Mouse (Mus musculus) brain, embryonic 14.5 days (tissue): ENCODE results near the gene Uqcr11. TPM values are rescaled to one million over a fixed set of nuclear protein-coding genes. Genes with fewer than 3 reads are reported as not detected.
A peak's percentile ranks its signal among the peaks of the same experiment; 100 is the strongest.

ENCODE experiments used
- DNase-seq: peaks from one replicate; pipeline ENCODE4 v3.0.0-alpha.2; 2011; ENCODE audit warnings: low read depth
- CTCF ChIP-seq: fragments of 200-500 bp; IDR thresholded peaks from 2 replicates; pipeline ENCODE4 v1.5.1; 2012; ENCODE audit warnings: inconsistent platforms, mild to moderate bottlenecking, moderate library complexity, borderline replicate concordance; ENCODE audit not compliant: insufficient read depth, insufficient read length; ENCODE audit errors: extremely low read depth
- POLR2A ChIP-seq: fragments of 200-500 bp; IDR thresholded peaks from 2 replicates; pipeline ENCODE4 v1.6.1; 2012; ENCODE audit warnings: mild to moderate bottlenecking, inconsistent platforms, borderline replicate concordance; ENCODE audit not compliant: poor library complexity, insufficient read depth, insufficient read length, severe bottlenecking; ENCODE audit errors: extremely low read depth
- polyA plus RNA-seq: library from polyadenylated mRNA; depleted of rRNA; stranded (reverse); fragments of >200 nt; gene quantifications from 2 replicates; pipeline ENCODE4 v1.2.3, GENCODE M21; 2012

The Uqcr11 gene
- polyA plus RNA-seq, 1 experiment = 597 TPM

DNA sequence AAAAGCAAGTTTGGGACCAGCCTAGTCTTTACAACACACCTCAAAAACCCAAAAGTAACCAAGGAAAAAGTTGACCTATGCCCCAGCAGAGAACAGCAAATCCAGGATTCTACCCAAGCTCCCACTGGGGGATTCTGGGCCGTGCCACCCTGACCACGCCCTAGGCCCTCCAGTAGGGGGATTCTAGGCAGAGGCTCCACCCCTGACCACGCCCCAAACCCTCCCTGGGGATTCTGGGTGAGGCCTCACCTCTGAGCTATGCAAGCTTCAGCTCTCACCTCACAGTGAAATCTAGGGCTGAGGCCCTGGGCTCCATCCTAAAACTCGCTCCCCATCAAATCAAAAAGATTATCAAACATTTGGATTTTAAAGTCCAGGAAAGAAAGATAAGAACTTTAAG is 16.9 kb upstream of the Uqcr11 start:
- no peak for TF ChIP-seq CTCF
- no peak for TF ChIP-seq POLR2A
- no peak for DNase-seq

DNA sequence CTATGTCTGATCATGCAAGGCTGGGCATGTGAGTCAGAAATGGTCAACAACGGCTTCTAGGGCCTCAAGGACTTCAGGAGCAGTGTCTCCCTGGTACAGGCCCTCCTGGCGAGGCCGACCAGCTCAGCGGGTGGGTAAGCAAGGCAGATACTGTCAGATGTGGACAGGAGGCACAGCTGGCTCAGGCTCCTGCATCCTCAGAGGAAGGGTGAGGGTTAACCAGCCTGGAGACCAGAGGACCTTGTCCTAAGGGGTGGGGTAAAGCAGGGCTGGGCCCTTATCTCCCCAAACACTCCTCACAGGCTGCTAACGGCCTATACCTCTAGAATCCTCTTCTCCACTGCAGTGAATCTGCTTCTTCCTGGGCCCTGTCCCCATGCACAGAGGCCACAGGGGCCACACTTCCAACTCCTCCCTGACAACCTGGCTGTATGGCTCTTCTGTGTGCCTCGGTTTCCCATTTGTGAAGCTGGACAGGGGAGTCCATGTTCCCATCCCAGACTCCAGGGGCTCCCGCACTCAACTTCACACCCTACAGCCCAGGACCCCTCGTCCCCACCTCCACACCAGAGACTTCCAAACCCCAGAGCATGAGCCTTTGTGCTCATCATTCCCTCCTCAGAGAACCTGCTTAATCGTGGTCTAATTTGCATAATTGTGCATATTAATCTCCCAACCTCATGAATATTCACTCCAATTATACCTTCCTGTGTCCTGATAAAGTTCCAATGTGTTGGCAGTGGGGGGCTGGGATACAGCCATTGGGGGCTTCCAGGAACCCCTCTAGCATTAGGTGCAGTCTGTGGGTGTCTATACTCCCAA is 15.2 kb upstream of the Uqcr11 start:
- no peak for TF ChIP-seq POLR2A
- peak; percentile 58 for DNase-seq

DNA sequence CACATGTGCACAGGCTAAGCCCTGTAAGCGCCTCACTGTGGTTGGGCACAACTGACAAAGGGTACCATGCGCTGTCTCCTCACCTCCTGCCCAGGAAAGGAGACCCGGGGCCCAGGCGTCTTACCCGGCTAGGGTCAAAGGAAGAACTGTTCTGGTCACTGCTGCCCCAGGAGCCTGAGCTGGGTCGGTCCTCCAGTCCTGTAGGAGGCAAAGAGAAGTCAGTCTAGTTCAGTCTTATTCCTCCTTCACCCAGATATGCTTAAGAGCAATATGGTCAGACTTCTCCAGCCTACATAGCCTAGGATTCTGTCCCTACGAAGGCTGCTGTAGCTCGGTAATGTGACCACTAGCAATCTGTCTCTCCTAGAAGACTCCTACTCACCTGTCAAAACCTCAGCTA is 14.6 kb upstream of the Uqcr11 start:
- no peak for DNase-seq

DNA sequence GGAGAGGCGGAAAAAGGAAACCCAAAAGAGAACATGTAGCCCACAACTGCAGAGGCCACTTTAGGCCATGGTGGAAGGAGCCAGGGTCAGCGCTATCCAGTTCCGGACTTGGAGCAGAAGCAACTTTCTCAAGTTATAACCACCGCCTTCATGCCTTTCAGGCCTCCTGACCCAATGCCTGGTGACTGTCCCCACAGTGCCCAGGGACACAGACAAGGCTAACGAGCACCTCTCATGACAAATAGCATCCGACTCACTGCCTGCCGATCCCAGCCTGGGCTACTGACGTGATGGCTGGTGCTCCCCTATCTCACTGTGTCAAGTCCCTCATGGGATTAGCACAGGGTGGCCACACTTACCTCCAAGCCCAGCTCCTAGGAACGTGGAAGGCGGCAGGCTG is 14.1 kb upstream of the Uqcr11 start:
- no peak for DNase-seq
- no peak for TF ChIP-seq POLR2A
- TF ChIP-seq CTCF = no peak

More for the DNA sequence above, 14.6 kb upstream of the Uqcr11 start:
- TF ChIP-seq CTCF (no peak), POLR2A (no peak)

DNA sequence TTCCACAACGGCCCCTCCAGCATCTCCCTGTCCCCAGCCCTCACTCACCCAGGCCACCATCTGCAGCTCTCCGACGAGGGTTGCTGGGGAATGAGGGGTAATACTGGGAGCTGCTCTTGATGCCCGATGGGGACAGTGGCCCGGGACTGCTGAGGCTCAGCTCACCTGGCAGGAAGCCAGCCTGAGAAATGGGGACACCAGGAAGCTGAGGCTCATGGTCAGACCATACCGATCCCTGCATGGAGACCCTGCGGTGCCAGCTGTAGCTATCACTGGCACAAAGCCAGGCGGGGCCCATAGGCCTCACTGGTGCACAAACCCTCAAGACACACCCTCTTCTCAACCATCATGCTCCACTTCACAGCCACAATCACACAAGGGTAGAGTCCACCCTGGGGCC is 12.8 kb upstream of the Uqcr11 start:
- DNase-seq = peak; percentile 49
- TF ChIP-seq CTCF (no peak), POLR2A (no peak)

DNA sequence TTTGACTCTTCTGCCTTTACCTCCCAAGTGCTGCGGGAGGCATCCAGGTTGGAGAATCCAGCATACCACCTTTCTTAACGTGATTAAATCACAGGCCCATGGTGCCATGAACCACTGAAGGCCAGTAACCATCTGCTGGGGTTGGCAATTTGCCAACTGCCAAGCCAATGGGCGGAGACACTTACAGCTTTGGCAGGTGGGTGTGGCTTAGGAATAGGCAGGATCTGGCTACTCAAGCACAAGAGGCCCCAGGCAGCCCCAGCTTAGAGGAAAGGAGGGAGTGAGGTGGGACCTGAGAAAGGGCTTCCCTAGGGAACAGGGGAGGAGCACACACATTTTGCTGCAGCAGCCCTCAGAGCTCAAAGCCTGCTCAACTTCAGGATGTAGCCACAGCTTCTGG is 11.7 kb upstream of the Uqcr11 start:
- no peak for TF ChIP-seq CTCF
- no peak for TF ChIP-seq POLR2A
- DNase-seq = peak; percentile 92

DNA sequence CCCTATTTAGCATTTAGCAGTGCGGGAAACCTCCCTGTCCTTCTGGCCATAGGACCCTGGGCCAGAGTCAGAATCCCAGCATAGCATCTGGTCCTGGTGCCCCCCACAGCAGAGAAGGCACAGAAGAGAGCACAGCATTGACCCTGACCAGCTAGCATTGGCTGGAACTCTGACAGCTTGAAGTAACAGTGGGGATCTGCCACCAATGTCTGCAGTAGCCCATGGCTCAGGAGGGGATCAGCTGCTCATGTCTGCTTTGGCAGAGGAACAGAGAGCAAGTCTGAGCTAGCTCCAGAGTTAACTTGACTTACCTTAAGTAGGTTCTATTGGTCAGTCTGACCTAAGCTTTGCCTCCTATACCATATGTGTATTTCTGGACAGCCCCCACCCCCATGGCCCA is 11.2 kb upstream of the Uqcr11 start:
- TF ChIP-seq POLR2A (no peak), CTCF (no peak)
- peak; percentile 40 for DNase-seq

DNA sequence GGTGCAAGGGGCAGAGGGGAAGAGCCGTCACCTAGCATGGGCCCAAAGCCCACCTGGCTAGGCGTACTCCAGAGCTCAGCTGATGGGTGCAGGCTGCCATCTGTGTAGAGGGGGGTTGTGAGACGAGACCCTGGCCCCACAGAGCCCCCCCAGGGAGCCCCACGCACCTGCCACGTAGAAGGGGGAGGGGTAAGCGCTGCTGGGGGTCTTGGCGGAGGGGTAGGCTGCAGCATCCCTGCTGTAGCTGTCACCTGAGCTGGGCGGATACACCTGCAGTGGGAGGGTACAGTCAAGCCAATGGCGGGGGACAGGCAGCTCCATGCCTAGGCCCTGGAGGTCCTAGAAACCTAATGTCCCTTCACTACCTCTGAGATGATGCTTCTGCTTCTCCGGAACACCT is 10.7 kb upstream of the Uqcr11 start:
- TF ChIP-seq CTCF = no peak
- no peak for TF ChIP-seq POLR2A
- no peak for DNase-seq

DNA sequence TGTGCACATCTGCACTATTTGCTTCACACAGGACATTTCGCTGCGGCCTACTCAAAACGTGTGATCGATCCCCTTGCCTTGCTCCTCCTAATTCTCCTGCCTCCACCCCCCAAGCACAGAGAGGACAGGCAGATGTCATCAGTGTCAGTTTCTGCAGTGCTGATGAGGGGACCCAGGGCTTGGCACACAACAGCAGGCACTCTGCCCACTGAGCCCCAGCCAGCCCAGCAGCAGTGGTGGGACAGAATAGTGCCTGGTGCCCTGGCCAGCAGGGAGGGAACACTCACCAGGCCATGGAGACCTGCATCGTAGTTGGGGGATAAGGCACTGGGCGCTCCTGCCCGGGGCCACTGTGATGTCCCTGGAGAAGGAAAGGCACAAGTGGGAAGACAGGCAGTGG is 8.9 kb upstream of the Uqcr11 start:
- DNase-seq = no peak
- TF ChIP-seq CTCF (no peak), POLR2A (no peak)

DNA sequence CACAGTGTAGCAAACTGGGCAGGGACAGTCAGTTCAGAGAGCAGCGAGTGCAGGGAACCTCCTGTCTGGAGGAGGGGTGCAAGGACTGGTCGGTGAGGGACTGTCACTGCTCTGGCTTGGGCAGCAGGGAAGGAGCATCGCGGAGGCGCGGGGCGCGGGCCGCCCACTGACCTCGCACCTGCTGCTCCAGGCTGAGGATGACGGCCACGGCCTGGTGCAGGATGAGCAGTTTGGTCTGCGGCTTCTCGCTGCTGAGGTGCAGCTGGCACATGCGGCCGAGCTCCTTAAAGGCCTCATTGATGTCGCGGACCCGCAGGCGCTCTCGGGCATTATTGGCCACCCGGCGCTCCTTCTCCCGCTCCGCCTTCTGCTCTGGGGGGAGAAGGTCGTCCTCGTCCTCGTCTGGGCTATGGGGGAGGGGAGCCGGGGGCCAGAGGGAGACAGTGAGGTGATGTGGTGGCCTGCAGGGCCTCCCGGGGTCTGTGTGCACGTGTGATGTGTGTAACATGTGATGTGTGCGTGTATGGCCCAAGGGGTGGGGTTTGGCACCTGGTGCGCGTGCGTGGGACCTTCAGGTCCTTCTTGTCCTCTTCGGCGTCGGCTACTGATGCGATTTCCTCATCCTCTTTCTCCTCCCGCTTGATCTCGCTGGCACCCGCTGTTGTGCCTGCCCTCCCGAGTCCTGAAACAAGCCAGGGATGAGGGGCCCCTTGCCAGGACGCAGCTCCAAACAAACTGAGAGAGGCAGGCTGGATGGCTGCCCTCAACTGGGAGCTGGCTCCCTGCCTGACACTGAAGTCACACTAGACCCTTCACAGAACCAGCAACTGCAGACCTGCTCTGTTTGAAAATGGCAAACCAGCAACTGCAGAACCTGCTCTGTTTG is 6.3 kb upstream of the Uqcr11 start:
- no peak for TF ChIP-seq POLR2A
- no peak for TF ChIP-seq CTCF
- peak; percentile 86 for DNase-seq

DNA sequence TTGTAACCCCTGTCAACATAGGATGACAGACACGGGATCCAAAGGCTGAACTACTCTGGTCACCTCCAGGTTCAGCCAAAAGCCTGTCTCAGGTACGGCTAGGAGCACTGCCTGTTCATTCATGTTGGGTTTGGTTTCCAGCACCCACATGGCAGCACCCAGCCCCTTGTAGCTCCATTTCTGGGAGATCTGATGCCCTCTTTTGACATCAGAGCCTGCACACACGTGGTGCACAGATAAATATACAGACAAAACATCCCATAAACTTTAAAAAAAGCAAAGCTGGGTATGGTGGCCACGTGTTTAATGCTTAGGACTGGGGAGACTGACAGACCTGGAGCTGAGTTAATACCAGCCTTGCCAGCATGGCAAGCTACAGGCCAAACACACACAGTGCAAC is 1.3 kb upstream of the Uqcr11 start:
- no peak for TF ChIP-seq POLR2A
- no peak for TF ChIP-seq CTCF
- no peak for DNase-seq
